Mouse (Mus musculus) limb, embryonic 11.5 days (tissue): ENCODE results near the gene Prickle3. TPM values are rescaled to one million over a fixed set of nuclear protein-coding genes. Genes with fewer than 3 reads are reported as not detected.
A peak's percentile ranks its signal among the peaks of the same experiment; 100 is the strongest.

Experiments used
- ATAC-seq: fragments of 200-750 bp; cut with Nextera tagmentation; 2 replicates; pipeline ENCODE4 v1.8.0; 2017; ENCODE audit warnings: low read depth; ENCODE audit not compliant: insufficient number of reproducible peaks, low FRiP score, low TSS enrichment
- DNase-seq: peaks from one replicate; pipeline ENCODE4 v3.0.0-alpha.2; 2015; ENCODE audit warnings: low spot score
- H3K27ac ChIP-seq: fragments of 300-500 bp; sonication (generic); replicated peaks from 2 replicates; pipeline ENCODE4 v1.5.1; 2014; ENCODE audit warnings: low read depth, mild to moderate bottlenecking, low read length
- H3K27me3 ChIP-seq: fragments of 300-500 bp; sonication (generic); 2 replicates; pipeline ENCODE4 v1.6.1; 2014; ENCODE audit warnings: mild to moderate bottlenecking, low read length, mixed read lengths; ENCODE audit not compliant: control insufficient read depth, insufficient read depth
- H3K36me3 ChIP-seq: fragments of 300-500 bp; sonication (generic); 2 replicates; pipeline ENCODE4 v1.6.1; 2014; ENCODE audit warnings: mild to moderate bottlenecking, low read length, moderate library complexity, mixed read lengths; ENCODE audit not compliant: control insufficient read depth, insufficient read depth
- H3K4me1 ChIP-seq: fragments of 300-500 bp; sonication (generic); 2 replicates; pipeline ENCODE4 v1.6.1; 2014; ENCODE audit warnings: low read length, mixed read lengths; ENCODE audit not compliant: control insufficient read depth, insufficient read depth
- H3K4me2 ChIP-seq: fragments of 300-500 bp; sonication (generic); 2 replicates; pipeline ENCODE4 v1.6.1; 2014; ENCODE audit warnings: low read depth, mild to moderate bottlenecking, moderate library complexity; ENCODE audit not compliant: severe bottlenecking
- H3K4me3 ChIP-seq: fragments of 300-500 bp; sonication (generic); 2 replicates; pipeline ENCODE4 v1.5.1; 2014; ENCODE audit warnings: low read depth, low read length
- H3K9ac ChIP-seq: fragments of 300-500 bp; sonication (generic); 2 replicates; pipeline ENCODE4 v1.6.1; 2014; ENCODE audit warnings: mild to moderate bottlenecking, low read length
- H3K9me3 ChIP-seq: fragments of 300-500 bp; sonication (generic); 2 replicates; pipeline ENCODE4 v1.6.1; 2016; ENCODE audit warnings: low read length; ENCODE audit not compliant: control insufficient read depth
- WGBS: fragments of 180-500 bp; shearing (Covaris S2); extraction: QIAGEN DNeasy Blood & Tissue Kit; methylation state at CpG from one replicate; pipeline ENCODE4 v1.1.7; 2014; 5-methylcytosine and 5-hydroxymethylcytosine counted together
- polyA plus RNA-seq: library from polyadenylated mRNA; unstranded; fragments of >200 nt; fragmentation: Nextera tagmentation; extraction: Ambion mirVana; gene quantifications from 2 replicates; pipeline ENCODE4 v1.2.1, GENCODE M21; 2014

The Prickle3 gene
- 5.6 and 6.7 TPM in 2 replicates for polyA plus RNA-seq

GRCm38 (mm10) chrX:7657221-7657639, at the start of gene Prickle3:
Gene Prickle3, plus strand, starts transcription at chrX:7657260.
- H3K4me1 ChIP-seq, result no peaks in the 10 kb centered on the region
- DNase-seq, result no peak
- peak within 1 kb of the TSS; percentile 56 for H3K9ac ChIP-seq
- no peaks in the 10 kb centered on the region for H3K36me3 ChIP-seq
- WGBS, result 11% methylated on average over 25 of the region's 26 CpGs
- peak within 1 kb of the TSS; percentile 38 for H3K4me3 ChIP-seq
- H3K4me2 ChIP-seq, result peak within 1 kb of the TSS; percentile 47
- peak; percentile 46; the same call in 1 of the 2 replicates for ATAC-seq
- peak within 1 kb of the TSS; percentile 42; the same call in 1 of the 2 replicates for H3K27ac ChIP-seq
- no peaks in the 10 kb centered on the region for H3K27me3 ChIP-seq
- H3K9me3 ChIP-seq, result no peaks in the 10 kb centered on the region

GRCm38 (mm10) chrX:7610035-7610434, 47.0 kb upstream of the Prickle3 start:
- no peaks in the 10 kb centered on the region for H3K36me3 ChIP-seq
- 26% methylated on average over 21 of the region's 21 CpGs for WGBS
- peak overlapping the region; percentile 57 for H3K4me2 ChIP-seq
- no peaks in the 10 kb centered on the region for H3K9me3 ChIP-seq
- ATAC-seq (no peak), DNase-seq (peak; percentile 21)
- H3K9ac ChIP-seq, result no peak overlapping the region
- no peak overlapping the region for H3K27ac ChIP-seq
- H3K27me3 ChIP-seq, result peaks cover 4% of the 10 kb centered on the region; the same call in 1 of the 2 replicates
- H3K4me1 ChIP-seq, result no peaks in the 10 kb centered on the region
- peak overlapping the region; percentile 17 for H3K4me3 ChIP-seq

- WGBS, result 22% methylated on average over 26 of the region's 26 CpGs
- H3K36me3 ChIP-seq, result no peaks in the 10 kb centered on the region
- no peaks in the 10 kb centered on the region for H3K9me3 ChIP-seq
- H3K4me2 ChIP-seq, result peak overlapping the region; percentile 57
- H3K27me3 ChIP-seq, result peaks cover 4% of the 10 kb centered on the region; the same call in 1 of the 2 replicates
- no peak for ATAC-seq
- DNase-seq, result peak; percentile 21
- no peak overlapping the region for H3K9ac ChIP-seq
- no peaks in the 10 kb centered on the region for H3K4me1 ChIP-seq
- peak overlapping the region; percentile 17 for H3K4me3 ChIP-seq
- no peak overlapping the region for H3K27ac ChIP-seq
Measured at GRCm38 (mm10) chrX:7610536-7611258, 46.4 kb upstream of the Prickle3 start.

- no peaks in the 10 kb centered on the region for H3K4me1 ChIP-seq
- DNase-seq (no peak), ATAC-seq (no peak)
- 80% methylated on average over 12 of the region's 12 CpGs for WGBS
- H3K27me3 ChIP-seq, result no peaks in the 10 kb centered on the region
- H3K27ac ChIP-seq, result no peak overlapping the region
- no peak overlapping the region for H3K9ac ChIP-seq
- no peaks in the 10 kb centered on the region for H3K36me3 ChIP-seq
- no peaks in the 10 kb centered on the region for H3K9me3 ChIP-seq
- no peak overlapping the region for H3K4me2 ChIP-seq
- no peak overlapping the region for H3K4me3 ChIP-seq
Measured at GRCm38 (mm10) chrX:7617889-7618551, 39.0 kb upstream of the Prickle3 start.

- 90% methylated on average over 6 of the region's 6 CpGs for WGBS
- H3K36me3 ChIP-seq, result no peaks in the 10 kb centered on the region
- H3K4me1 ChIP-seq, result no peaks in the 10 kb centered on the region
- ATAC-seq (no peak), DNase-seq (no peak)
- H3K4me3 ChIP-seq, result no peak overlapping the region
- H3K4me2 ChIP-seq, result no peak overlapping the region
- no peak overlapping the region for H3K9ac ChIP-seq
- no peak overlapping the region for H3K27ac ChIP-seq
- no peaks in the 10 kb centered on the region for H3K27me3 ChIP-seq
- H3K9me3 ChIP-seq, result no peaks in the 10 kb centered on the region
Measured at GRCm38 (mm10) chrX:7632560-7632959, 24.5 kb upstream of the Prickle3 start.

- no peaks in the 10 kb centered on the region for H3K36me3 ChIP-seq
- no peak overlapping the region for H3K4me2 ChIP-seq
- ATAC-seq (no peak), DNase-seq (no peak)
- no peak overlapping the region for H3K4me3 ChIP-seq
- WGBS, result 76% methylated on average over 3 of the region's 3 CpGs
- H3K9me3 ChIP-seq, result no peaks in the 10 kb centered on the region
- no peak overlapping the region for H3K9ac ChIP-seq
- peaks cover 6% of the 10 kb centered on the region; the same call in 1 of the 2 replicates for H3K27me3 ChIP-seq
- H3K4me1 ChIP-seq, result no peaks in the 10 kb centered on the region
- no peak overlapping the region for H3K27ac ChIP-seq
Measured at GRCm38 (mm10) chrX:7635101-7635500, 22.0 kb upstream of the Prickle3 start.

- H3K4me2 ChIP-seq, result peak within 1 kb of the TSS; percentile 36
- no peaks in the 10 kb centered on the region for H3K9me3 ChIP-seq
- H3K9ac ChIP-seq, result no peak within 1 kb of the TSS
- no peak within 1 kb of the TSS for H3K27ac ChIP-seq
- ATAC-seq (peak; percentile 75; the same call in 1 of the 2 replicates), DNase-seq (peak; percentile 89)
- H3K27me3 ChIP-seq, result peaks cover 6% of the 10 kb centered on the region; the same call in 1 of the 2 replicates
- no peaks in the 10 kb centered on the region for H3K4me1 ChIP-seq
- peak within 1 kb of the TSS; percentile 20 for H3K4me3 ChIP-seq
- no peaks in the 10 kb centered on the region for H3K36me3 ChIP-seq
- WGBS, result 15% methylated on average over 30 of the region's 42 CpGs
Measured at GRCm38 (mm10) chrX:7638401-7639091, 18.5 kb upstream of the Prickle3 start, which contains the start of gene Syp. Gene Syp, plus strand, starts transcription at chrX:7638471.
